Mouse (Mus musculus): ENCODE measurements at regions not wholly inside any gene's neighbourhood (a gene's known extent, or its start where the extent isn't known, plus 50 kb on each side); places are given as distances from the start of the nearest gene placed in this dataset.

DNA sequence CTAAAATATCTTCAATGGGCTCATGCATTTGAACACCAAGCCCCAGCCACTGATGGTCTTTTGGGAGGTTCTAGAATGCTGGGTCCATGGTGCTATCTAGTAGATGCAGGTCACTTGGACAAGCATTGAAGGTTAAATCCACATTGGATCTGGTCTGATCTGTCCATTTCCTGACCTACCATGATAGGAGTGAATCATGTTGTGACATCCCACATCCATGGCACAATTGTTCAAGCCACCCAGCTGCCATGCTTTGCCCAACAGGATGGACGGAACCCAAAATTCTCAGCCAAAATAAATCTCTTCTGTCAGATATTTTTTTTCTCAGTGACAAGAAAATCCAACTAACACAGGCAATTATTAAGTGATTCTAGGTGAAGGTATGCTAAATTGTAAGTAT, 2760.4 kb downstream of the 9330182O14Rik start:
- H3K27ac ChIP-seq (ENCODE audit: control insufficient read depth, low read depth, low read length): no peak overlapping the region
- H3K4me3 ChIP-seq (ENCODE audit: control insufficient read depth in 1 of 2, insufficient read depth in 1 of 2, low read depth in 2 of 2, low read length in 2 of 2): no peak overlapping the region
- H3K9me3 ChIP-seq (replicated peaks; ENCODE audit: insufficient read depth, low read length): no peaks in the 10 kb centered on the region
- no peaks in the 10 kb centered on the region for H3K27me3 ChIP-seq (ENCODE audit: control insufficient read depth in 1 of 2, insufficient read depth in 2 of 2, low read length in 2 of 2)
- DNase-seq (ENCODE audit: low read depth, low spot score): no peak
- no peak overlapping the region for H3K9ac ChIP-seq (ENCODE audit: control insufficient read depth, low read depth, low read length, poor library complexity, severe bottlenecking)
- no peaks in the 10 kb centered on the region for H3K36me3 ChIP-seq (ENCODE audit: control insufficient read depth in 1 of 2, insufficient read depth in 2 of 2, low read length in 2 of 2)
- H3K79me2 ChIP-seq (ENCODE audit: control insufficient read depth, insufficient read depth, low read length, poor library complexity): no peaks in the 10 kb centered on the region
- TF ChIP-seq ZMIZ1 (IDR thresholded peaks at IDR 0.05; ENCODE audit: low read depth, low read length) (no peak), JUND (IDR thresholded peaks at IDR 0.05; ENCODE audit: low read depth, low read length) (no peak), TBP (IDR thresholded peaks at IDR 0.05; ENCODE audit: low read depth, low read length) (no peak), NRF1 (IDR thresholded peaks at IDR 0.05; ENCODE audit: insufficient read depth, low read depth, low read length, poor library complexity, severe bottlenecking) (no peak), POLR2A (IDR thresholded peaks at IDR 0.05; ENCODE audit: control insufficient read depth in 1 of 2, insufficient read depth in 1 of 2, low read depth in 1 of 2, low read length in 2 of 2, poor library complexity in 1 of 2) (no peak), KAT2A (conservative IDR thresholded peaks at IDR 0.05; ENCODE audit: low read depth, low read length) (no peak), GATA1 (IDR thresholded peaks at IDR 0.05; ENCODE audit: low read depth, low read length) (no peak), POLR2AphosphoS5 (IDR thresholded peaks at IDR 0.05; ENCODE audit: borderline replicate concordance, low read depth, low read length) (no peak), MXI1 (IDR thresholded peaks at IDR 0.05; ENCODE audit: low read depth, low read length) (no peak), ZNF384 (IDR thresholded peaks at IDR 0.05; ENCODE audit: low read depth, low read length) (no peak), MAX (IDR thresholded peaks at IDR 0.05; ENCODE audit: low read length) (no peak), SIN3A (IDR thresholded peaks at IDR 0.05; ENCODE audit: low read length) (no peak), UBTF (IDR thresholded peaks at IDR 0.05; ENCODE audit: borderline replicate concordance, insufficient read depth, low read depth, low read length) (no peak), POLR2AphosphoS2 (IDR thresholded peaks at IDR 0.05; ENCODE audit: low read length) (no peak)
- no peaks in the 10 kb centered on the region for H3K4me1 ChIP-seq (ENCODE audit: control insufficient read depth in 1 of 2, insufficient read depth in 2 of 2, low read length in 2 of 2)

DNA sequence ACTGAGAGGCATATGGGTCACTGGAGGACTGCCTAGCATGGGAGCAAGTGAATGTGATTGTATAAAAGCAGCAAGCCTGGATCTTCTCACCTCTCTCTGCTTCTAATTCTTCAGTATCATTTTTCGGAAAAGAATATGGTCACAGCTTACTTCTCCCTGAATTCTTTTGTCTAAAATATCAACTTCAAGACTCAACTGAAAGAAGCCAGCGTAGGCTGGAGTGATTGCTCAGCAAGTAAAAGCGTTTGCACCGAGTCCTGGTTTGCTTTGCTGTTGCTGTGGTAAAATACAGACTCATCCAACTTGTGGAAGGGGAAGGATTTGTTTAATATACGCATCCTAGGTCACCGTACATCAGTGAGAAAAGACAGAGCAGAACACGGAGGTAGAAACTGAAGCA, 2765.9 kb downstream of the 9330182O14Rik start:
- no peak for TF ChIP-seq HCFC1 (IDR thresholded peaks at IDR 0.05; ENCODE audit: low read depth, low read length)
- TF ChIP-seq USF2 (IDR thresholded peaks at IDR 0.05; ENCODE audit: borderline replicate concordance in 1 of 2, insufficient read depth in 1 of 2, low read depth in 1 of 2, low read length in 2 of 2): no peak
- TF ChIP-seq ZNF384 (IDR thresholded peaks at IDR 0.05; ENCODE audit: low read depth, low read length): no peak
- TF ChIP-seq JUND (IDR thresholded peaks at IDR 0.05; ENCODE audit: low read depth, low read length): no peak
- TF ChIP-seq MAFK (IDR thresholded peaks at IDR 0.05; ENCODE audit: borderline replicate concordance, low read depth, low read length): no peak
- no peak for TF ChIP-seq ZC3H11A (IDR thresholded peaks at IDR 0.05; ENCODE audit: low read depth, low read length)
- no peak overlapping the region for H3K9ac ChIP-seq (ENCODE audit: control insufficient read depth, low read depth, low read length, poor library complexity, severe bottlenecking)

More for the DNA sequence above, 2765.9 kb downstream of the 9330182O14Rik start:
- H3K36me3 ChIP-seq (ENCODE audit: control insufficient read depth in 1 of 2, insufficient read depth in 2 of 2, low read length in 2 of 2): no peaks in the 10 kb centered on the region
- no peaks in the 10 kb centered on the region for H3K4me1 ChIP-seq (ENCODE audit: control insufficient read depth in 1 of 2, insufficient read depth in 2 of 2, low read length in 2 of 2)
- no peaks in the 10 kb centered on the region for H3K79me2 ChIP-seq (ENCODE audit: control insufficient read depth, insufficient read depth, low read length, poor library complexity)
- no peaks in the 10 kb centered on the region for H3K27me3 ChIP-seq (ENCODE audit: control insufficient read depth in 1 of 2, insufficient read depth in 2 of 2, low read length in 2 of 2)
- H3K9me3 ChIP-seq (replicated peaks; ENCODE audit: insufficient read depth, low read length): no peaks in the 10 kb centered on the region
- H3K27ac ChIP-seq (ENCODE audit: control insufficient read depth, low read depth, low read length): no peak overlapping the region
- no peak overlapping the region for H3K4me3 ChIP-seq (ENCODE audit: control insufficient read depth in 1 of 2, insufficient read depth in 1 of 2, low read depth in 2 of 2, low read length in 2 of 2)
- no peak for DNase-seq (ENCODE audit: low read depth, low spot score)
